In the genomic region with DNA sequence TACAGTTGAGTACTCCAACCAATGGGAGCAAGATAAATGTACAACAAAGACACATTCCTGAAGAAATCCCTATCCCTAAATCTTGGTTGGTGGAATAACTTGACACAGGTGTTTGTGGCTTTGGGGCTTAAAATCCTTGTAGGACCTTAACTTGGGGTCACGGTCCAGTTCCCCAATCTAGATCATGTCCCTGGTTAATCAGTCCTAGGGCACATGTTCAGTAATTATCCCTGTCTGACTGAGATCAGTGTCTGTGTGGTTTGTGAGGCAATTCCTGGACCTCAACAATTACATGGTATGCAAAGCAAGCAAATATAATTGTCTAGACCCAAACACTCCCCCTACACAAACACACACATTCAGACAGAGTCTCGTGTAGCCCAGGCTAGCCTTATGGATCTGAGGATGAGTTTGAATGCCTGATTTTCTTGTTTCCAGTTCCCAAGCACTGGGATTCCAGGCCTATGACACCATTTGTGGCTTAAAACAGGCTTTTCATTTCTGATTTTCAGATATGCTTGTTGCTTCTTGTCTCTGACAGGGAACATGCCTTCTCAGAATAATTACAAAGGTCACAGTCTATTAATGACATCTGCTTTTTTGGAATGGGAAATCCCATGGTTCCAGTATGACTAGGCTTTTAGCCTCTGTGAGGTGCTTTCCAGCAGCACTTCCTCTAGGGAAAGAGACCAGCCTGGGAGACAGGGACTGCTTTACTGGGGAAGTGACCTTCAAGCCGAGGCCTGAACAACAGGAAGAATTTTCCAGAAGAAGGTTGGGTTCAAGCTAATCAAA, we compare ENCODE assay signal across 18 mouse cellular contexts. TPM values are rescaled to one million over a fixed set of nuclear protein-coding genes. Genes with fewer than 3 reads are reported as not detected.
DNase-seq lines count a peak whose midpoint lies in the region; ATAC-seq and TF ChIP-seq lines count a peak whose summit lies in the region.
"Had no signal": no experiment of that assay in that cellular context is flagged by ENCODE, and none has a peak within 500 bp of the region (broad histone marks: within the 10 kb centered on the region; RNA-seq: fewer than 3 reads in every experiment).

No protein-coding gene starts in this region.

- no peak for TF ChIP-seq POLR2A in kidney, adult 2 months (IDR thresholded peaks at IDR 0.05; ENCODE audit: low read depth, low read length)

- H3K27me3 ChIP-seq in kidney, adult 2 months (replicated peaks; ENCODE audit: control insufficient read depth, insufficient read depth, low read length) = no peaks in the 10 kb centered on the region
- H3K27me3 ChIP-seq in kidney, embryonic 16.5 days (ENCODE audit: insufficient read depth, low read length) = no peaks in the 10 kb centered on the region
- H3K27me3 ChIP-seq: limb, embryonic 15.5 days had no signal

- WGBS in kidney, adult 2 months = 39% methylated on average over 3 of the region's 3 CpGs
- 67% methylated on average over 3 of the region's 3 CpGs for WGBS in kidney, embryonic 16.5 days

- H3K4me2 ChIP-seq in kidney, embryonic 16.5 days (replicated peaks; ENCODE audit: low read depth, low read length) = no peak overlapping the region
- H3K4me2 ChIP-seq: limb, embryonic 15.5 days; midbrain, embryonic 11.5 days had no signal

- H3K27ac ChIP-seq in gastrocnemius, adult 2 months = peak overlapping the region; percentile 44
- peak overlapping the region; percentile 41; the same call in 1 of the 2 replicates for H3K27ac ChIP-seq in kidney, adult 2 months (ENCODE audit: insufficient read depth, low read depth, low read length)
- no peak overlapping the region for H3K27ac ChIP-seq in kidney, embryonic 16.5 days (ENCODE audit: low read length)
- H3K27ac ChIP-seq: embryonic facial prominence, embryonic 10.5 days; hindbrain, postnatal 0 days; limb, embryonic 15.5 days; macrophage had no signal

- H3K36me3 ChIP-seq in kidney, adult 2 months (ENCODE audit: control insufficient read depth, insufficient read depth, low read length) = no peaks in the 10 kb centered on the region
- no peaks in the 10 kb centered on the region for H3K36me3 ChIP-seq in kidney, embryonic 16.5 days (ENCODE audit: insufficient read depth, low read length)
- H3K36me3 ChIP-seq: embryonic facial prominence, embryonic 10.5 days; limb, embryonic 15.5 days had no signal

- H3K9ac ChIP-seq in kidney, embryonic 16.5 days (replicated peaks; ENCODE audit: low read length) = no peak overlapping the region
- H3K9ac ChIP-seq: limb, embryonic 15.5 days had no signal

- H3K4me1 ChIP-seq in kidney, adult 2 months (ENCODE audit: control insufficient read depth, insufficient read depth, low read length) = peaks cover 5% of the 10 kb centered on the region
- 0 out of 2 replicates have a peak, but pooled peaks cover 7% of the 10 kb centered on the region for H3K4me1 ChIP-seq in kidney, embryonic 16.5 days (ENCODE audit: insufficient read depth, low read length)
- H3K4me1 ChIP-seq: limb, embryonic 15.5 days had no signal

- intact Hi-C loops in gastrocnemius, adult 2 months (cut with DNase I) = loop anchor here (10.0 kb wide), 1 partner anchor 247 kb away; a partner anchor contains a TSS
- intact Hi-C loops in gastrocnemius, postnatal 36 days (cut with DNase I) = no loop called here

- H3K4me3 ChIP-seq in gastrocnemius, adult 2 months = no peak overlapping the region
- no peak overlapping the region for H3K4me3 ChIP-seq in kidney, adult 2 months (ENCODE audit: insufficient read depth, low read depth, low read length)
- no peak overlapping the region for H3K4me3 ChIP-seq in kidney, embryonic 16.5 days (ENCODE audit: low read length)
- H3K4me3 ChIP-seq: embryonic facial prominence, embryonic 10.5 days; limb, embryonic 15.5 days had no signal

- no peaks in the 10 kb centered on the region for H3K9me3 ChIP-seq in kidney, embryonic 16.5 days (ENCODE audit: low read length)
- H3K9me3 ChIP-seq: embryonic facial prominence, embryonic 10.5 days; limb, embryonic 15.5 days had no signal

- no peak for ATAC-seq in kidney, embryonic 16.5 days (ENCODE audit: low FRiP score, low TSS enrichment)
- ATAC-seq: forebrain, embryonic 14.5 days; hindbrain, postnatal 0 days had no signal

- no peak for TF ChIP-seq CTCF in gastrocnemius, adult 2 months (IDR thresholded peaks at IDR 0.05)
- no peak for TF ChIP-seq CTCF in kidney, adult 2 months (conservative IDR thresholded peaks at IDR 0.05; ENCODE audit: insufficient read depth, insufficient read length, low read depth, low read length)

- DNase-seq in gastrocnemius, adult 2 months = no peak
- no peak for DNase-seq in gastrocnemius, postnatal 36 days
- peak; percentile 72 for DNase-seq in kidney, adult 2 months
- DNase-seq in MN1 (ENCODE audit: low spot score) = peak; percentile 62
- DNase-seq in kidney, postnatal 14 days = peak; percentile 31
- DNase-seq in thymus, postnatal 0 days (ENCODE audit: low spot score) = no peak
- DNase-seq: cerebellum, adult 2 months; layer of hippocampus, postnatal 36 days; lung, adult 18-20 months; right cerebral cortex, postnatal 25 days; thymus, postnatal 36 days had no signal

RNA-seq across cellular contexts. Expression of a gene that starts 7.9 kb away (rescaled TPM):
- 100 to 1,000 TPM; 267 to 279 TPM for total RNA-seq in gastrocnemius, adult 2 months (2021)
- 100 to 1,000 TPM; 152 to 180 TPM for total RNA-seq in gastrocnemius, postnatal 36 days (2021)
- 32.3 and 53.2 TPM in 2 replicates for polyA plus RNA-seq in kidney, adult 2 months (2012; rRNA removed)
- 81.9 and 83.0 TPM in 2 replicates for polyA plus RNA-seq in kidney, embryonic 16.5 days (2015; fragmentation: Nextera tagmentation; extraction: Ambion mirVana)
- polyA plus RNA-seq in thymus, postnatal 0 days (2015; fragmentation: Nextera tagmentation; extraction: Ambion mirVana) = 182 and 195 TPM in 2 replicates

RNA-seq across cellular contexts. Expression of a gene that starts 28.0 kb away (rescaled TPM):
- 10 to 100 TPM in 1 of 2 experiments, 1 to 10 TPM in 1; 7.1 to 10.0 TPM for total RNA-seq in gastrocnemius, adult 2 months (2021)
- total RNA-seq in gastrocnemius, postnatal 36 days (2021) = 1 to 10 TPM; 6.3 to 6.8 TPM
- polyA plus RNA-seq in kidney, adult 2 months (2012; rRNA removed) = 2.6 and 3.4 TPM in 2 replicates
- polyA plus RNA-seq in kidney, embryonic 16.5 days (2015; fragmentation: Nextera tagmentation; extraction: Ambion mirVana) = 19.2 and 22.7 TPM in 2 replicates
- 33.1 and 35.2 TPM in 2 replicates for polyA plus RNA-seq in thymus, postnatal 0 days (2015; fragmentation: Nextera tagmentation; extraction: Ambion mirVana)

Comparison
In these comparisons a context has a peak if more than half of its experiments do, and no peak if none do; other contexts are left out.
1. DNase-seq: peak in kidney, adult 2 months (single experiment), MN1 (single experiment) and kidney, postnatal 14 days (single experiment); none in gastrocnemius, adult 2 months (single experiment), gastrocnemius, postnatal 36 days (0 of 2) and thymus, postnatal 0 days (single experiment).